Mouse (Mus musculus) heart, adult 2 months (tissue): ENCODE results near the gene Dnah11. TPM values are rescaled to one million over a fixed set of nuclear protein-coding genes. Genes with fewer than 3 reads are reported as not detected.

Source experiments
- DNase-seq, 2 experiments: peaks; one replicate each; pipeline ENCODE4 v3.0.0; 2021
- H3K27ac ChIP-seq: fragments of 200-600 bp; 2 replicates; pipeline ENCODE4 v1.8.1; 2022
- H3K27me3 ChIP-seq: fragments of 200-500 bp; 2 replicates; pipeline ENCODE4 v1.6.1; 2012; ENCODE audit warnings: mild to moderate bottlenecking, low read length, inconsistent platforms, mixed read lengths; ENCODE audit not compliant: control insufficient read depth, insufficient read depth
- H3K36me3 ChIP-seq: fragments of 200-500 bp; 2 replicates; pipeline ENCODE4 v1.6.1; 2012; ENCODE audit warnings: low read length, inconsistent platforms; ENCODE audit not compliant: control insufficient read depth, insufficient read depth
- H3K4me1 ChIP-seq: fragments of 200-500 bp; 2 replicates; pipeline ENCODE4 v1.6.1; 2011; ENCODE audit warnings: low read length; ENCODE audit not compliant: control insufficient read depth, insufficient read depth
- H3K4me3 ChIP-seq: fragments of 200-600 bp; 2 replicates; pipeline ENCODE4 v1.8.1; 2022
- H3K79me2 ChIP-seq: fragments of 200-500 bp; replicated peaks from 2 replicates; pipeline ENCODE4 v1.6.1; 2012; ENCODE audit warnings: mild to moderate bottlenecking, inconsistent platforms, low read length, moderate library complexity, mixed read lengths; ENCODE audit not compliant: control insufficient read depth, insufficient read depth
- H3K9ac ChIP-seq: fragments of 200-500 bp; 2 replicates; pipeline ENCODE4 v1.6.1; 2012; ENCODE audit warnings: low read depth, mild to moderate bottlenecking, control low read depth, inconsistent platforms, low read length, mixed read lengths
- CTCF ChIP-seq: fragments of 200-600 bp; IDR thresholded peaks from 2 replicates; pipeline ENCODE4 v1.8.1; 2022; ENCODE audit warnings: antibody characterized with exemption, mild to moderate bottlenecking, moderate library complexity
- EP300 ChIP-seq: fragments of 200-500 bp; IDR thresholded peaks from 2 replicates; pipeline ENCODE4 v1.6.1; 2011; ENCODE audit warnings: low read depth, low read length, control low read depth; ENCODE audit not compliant: insufficient read depth
- POLR2A ChIP-seq: fragments of 200-500 bp; IDR thresholded peaks from 2 replicates; pipeline ENCODE4 v1.6.1; 2011; ENCODE audit warnings: mild to moderate bottlenecking, low read depth, low read length, control low read depth; ENCODE audit not compliant: insufficient read depth
- WGBS: fragments of 180-500 bp; shearing (Covaris S2); methylation state at CpG from one replicate; pipeline ENCODE4 v1.1.7; 2018; 5-methylcytosine and 5-hydroxymethylcytosine counted together
- intact Hi-C: fragments of 180-260 bp; cut with DNase I; formaldehyde crosslinking; loops from one replicate; pipeline ENCODE4 v1.15.1; 2025
- polyA plus RNA-seq: library from polyadenylated mRNA; depleted of rRNA; stranded (reverse); fragments of >200 nt; gene quantifications from 2 replicates; pipeline ENCODE4 v1.2.3, GENCODE M21; 2012
- total RNA-seq, 2 experiments: library from RNA; stranded (reverse); gene quantifications; 2 replicates each; pipeline ENCODE4 v1.2.3; 2021

The Dnah11 gene
- total and polyA plus RNA-seq, 3 experiments, result 0.10 TPM; not detected in 2

- intact Hi-C loops, result no loop called here
- DNase-seq, result no peak
- Histone ChIP-seq H3K27me3 (no peaks in the 10 kb centered on the region), H3K4me1 (no peaks in the 10 kb centered on the region), H3K9ac (no peak overlapping the region), H3K79me2 (no peaks in the 10 kb centered on the region), H3K27ac (no peak overlapping the region), H3K4me3 (no peak overlapping the region), H3K36me3 (no peaks in the 10 kb centered on the region)
- 58% methylated on average over 5 of the region's 5 CpGs for WGBS
- TF ChIP-seq EP300, result no peak
- TF ChIP-seq CTCF, result no peak
- no peak for TF ChIP-seq POLR2A
These were observed 114.7 kb downstream of the Dnah11 start for GRCm38 (mm10) chr12:118084134-118084533.

- intact Hi-C loops, result no loop called here
- no peak for TF ChIP-seq CTCF
- no peak for TF ChIP-seq POLR2A
- no peak for TF ChIP-seq EP300
These were observed 118.4 kb downstream of the Dnah11 start for GRCm38 (mm10) chr12:118080441-118080840.

DNA sequence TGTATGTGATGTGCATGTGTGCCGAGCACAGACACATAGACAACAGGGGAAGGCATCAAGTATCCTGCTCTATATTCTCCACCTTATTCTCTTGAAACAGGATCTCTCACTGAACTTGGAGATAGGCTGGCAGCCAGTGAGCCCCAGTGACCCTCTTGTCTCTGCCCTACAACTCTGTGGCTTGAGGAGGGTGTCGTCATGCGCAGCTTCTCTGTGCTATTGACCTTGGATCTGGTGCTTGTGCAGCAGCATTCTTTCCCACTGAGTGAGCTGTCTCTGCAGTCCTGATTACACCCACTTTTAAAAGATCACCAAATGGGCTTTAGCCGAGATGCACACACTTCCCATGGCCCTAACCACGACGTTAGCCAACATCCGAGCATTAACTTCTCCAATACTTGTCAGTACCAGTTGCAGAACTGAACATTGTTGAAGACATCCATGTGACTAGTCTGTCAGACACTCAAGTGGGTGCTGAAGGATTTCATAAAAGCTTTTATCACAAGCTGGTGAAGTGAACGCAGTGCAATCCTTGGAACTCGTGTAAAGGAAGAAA lies 120.3 kb downstream of the Dnah11 start:
- DNase-seq, result no peak
- H3K27me3 ChIP-seq, result no peaks in the 10 kb centered on the region
- no peak overlapping the region for H3K4me3 ChIP-seq
- no peaks in the 10 kb centered on the region for H3K4me1 ChIP-seq
- H3K36me3 ChIP-seq, result no peaks in the 10 kb centered on the region
- H3K27ac ChIP-seq, result no peak overlapping the region
- TF ChIP-seq POLR2A (no peak), CTCF (no peak), EP300 (no peak)
- H3K9ac ChIP-seq, result no peak overlapping the region
- intact Hi-C loops, result no loop called here
- H3K79me2 ChIP-seq, result no peaks in the 10 kb centered on the region
- WGBS, result 37% methylated on average over 9 of the region's 9 CpGs

More at GRCm38 (mm10) chr12:118080441-118080840, 118.4 kb downstream of the Dnah11 start:
- WGBS, result 82% methylated on average over 6 of the region's 6 CpGs
- no peaks in the 10 kb centered on the region for H3K27me3 ChIP-seq
- no peak overlapping the region for H3K27ac ChIP-seq
- H3K9ac ChIP-seq, result no peak overlapping the region
- no peak for DNase-seq
- no peaks in the 10 kb centered on the region for H3K4me1 ChIP-seq
- no peaks in the 10 kb centered on the region for H3K36me3 ChIP-seq
- H3K4me3 ChIP-seq, result no peak overlapping the region
- H3K79me2 ChIP-seq, result no peaks in the 10 kb centered on the region

GRCm38 (mm10) chr12:118076802-118077201 lies 122.0 kb downstream of the Dnah11 start:
- intact Hi-C loops, result no loop called here
- 83% methylated on average over 3 of the region's 3 CpGs for WGBS
- no peak for TF ChIP-seq EP300
- no peak for TF ChIP-seq POLR2A
- TF ChIP-seq CTCF, result no peak

GRCm38 (mm10) chr12:118072181-118072872 lies 126.5 kb downstream of the Dnah11 start:
- H3K27me3 ChIP-seq, result no peaks in the 10 kb centered on the region
- H3K79me2 ChIP-seq, result no peaks in the 10 kb centered on the region
- TF ChIP-seq EP300, result no peak
- 83% methylated on average over 3 of the region's 3 CpGs for WGBS
- H3K4me3 ChIP-seq, result no peak overlapping the region
- no peaks in the 10 kb centered on the region for H3K36me3 ChIP-seq
- H3K27ac ChIP-seq, result no peak overlapping the region
- H3K4me1 ChIP-seq, result no peaks in the 10 kb centered on the region
- DNase-seq, result no peak
- intact Hi-C loops, result no loop called here
- H3K9ac ChIP-seq, result no peak overlapping the region

More at GRCm38 (mm10) chr12:118076802-118077201, 122.0 kb downstream of the Dnah11 start:
- H3K27me3 ChIP-seq, result no peaks in the 10 kb centered on the region
- H3K4me1 ChIP-seq, result no peaks in the 10 kb centered on the region
- no peak overlapping the region for H3K4me3 ChIP-seq
- no peak for DNase-seq
- H3K36me3 ChIP-seq, result no peaks in the 10 kb centered on the region
- no peak overlapping the region for H3K27ac ChIP-seq
- H3K9ac ChIP-seq, result no peak overlapping the region
- no peaks in the 10 kb centered on the region for H3K79me2 ChIP-seq

- Histone ChIP-seq H3K27me3 (no peaks in the 10 kb centered on the region), H3K79me2 (no peaks in the 10 kb centered on the region), H3K4me3 (no peak overlapping the region), H3K27ac (no peak overlapping the region), H3K4me1 (no peaks in the 10 kb centered on the region), H3K9ac (no peak overlapping the region), H3K36me3 (no peaks in the 10 kb centered on the region)
- WGBS, result 95% methylated on average over 1 of the region's 1 CpGs
- DNase-seq, result no peak
- intact Hi-C loops, result no loop called here
- TF ChIP-seq CTCF, result no peak
- TF ChIP-seq EP300, result no peak
- TF ChIP-seq POLR2A, result no peak
These were observed 127.2 kb downstream of the Dnah11 start for GRCm38 (mm10) chr12:118071667-118072066.
